Mouse (Mus musculus) MEL (cell line): ENCODE data around the gene Mgat1. TPM values are rescaled to one million over a fixed set of nuclear protein-coding genes. Genes with fewer than 3 reads are reported as not detected.

Experiments used
- DNase-seq: peaks from one replicate; pipeline ENCODE4 v3.0.0; 2011; ENCODE audit warnings: low read depth, low spot score
- H3K27ac ChIP-seq: 2 replicates; pipeline ENCODE4 v1.5.1; 2012; ENCODE audit warnings: low read depth, mild to moderate bottlenecking, control low read depth, low read length, moderate library complexity; ENCODE audit not compliant: control insufficient read depth
- H3K27me3 ChIP-seq, 2 experiments: fragments of 150-350 bp in 1 of 2; sonication (generic) in 1 of 2; 2 replicates each; pipeline ENCODE4 v1.6.1; 2012; ENCODE audit warnings: low read length in 2 of 2, mild to moderate bottlenecking in 2 of 2, improper control_type of control experiment in 1 of 2, moderate library complexity in 1 of 2; ENCODE audit not compliant: insufficient read depth in 2 of 2, control insufficient read depth in 1 of 2
- H3K36me3 ChIP-seq, 2 experiments: 2 replicates each; pipeline ENCODE4 v1.6.1; 2012 to 2014; ENCODE audit warnings: low read length in 2 of 2, improper control_type of control experiment in 1 of 2, inconsistent platforms in 1 of 2, mild to moderate bottlenecking in 1 of 2; ENCODE audit not compliant: insufficient read depth in 2 of 2, control insufficient read depth in 1 of 2
- H3K4me1 ChIP-seq, 2 experiments: fragments of 150-350 bp in 1 of 2; sonication (generic) in 1 of 2; 2 replicates each; pipeline ENCODE4 v1.6.1; 2012; ENCODE audit warnings: low read length in 2 of 2, improper control_type of control experiment in 1 of 2, mild to moderate bottlenecking in 1 of 2; ENCODE audit not compliant: insufficient read depth in 2 of 2, control insufficient read depth in 1 of 2
- H3K4me3 ChIP-seq, 2 experiments: fragments of 150-350 bp in 1 of 2; sonication (generic) in 1 of 2; 2 replicates each; pipeline ENCODE4 v1.5.1; 2012; ENCODE audit warnings: low read depth in 2 of 2, low read length in 2 of 2, mild to moderate bottlenecking in 2 of 2, moderate library complexity in 2 of 2, control low read depth in 1 of 2, improper control_type of control experiment in 1 of 2; ENCODE audit not compliant: control insufficient read depth in 1 of 2, insufficient read depth in 1 of 2
- H3K79me2 ChIP-seq: 2 replicates; pipeline ENCODE4 v1.6.1; 2012; ENCODE audit warnings: mild to moderate bottlenecking, low read length, moderate library complexity; ENCODE audit not compliant: control insufficient read depth, poor library complexity, insufficient read depth
- H3K9ac ChIP-seq: 2 replicates; pipeline ENCODE4 v1.6.1; 2012; ENCODE audit warnings: low read depth, mild to moderate bottlenecking, control low read depth, low read length, moderate library complexity; ENCODE audit not compliant: control insufficient read depth, poor library complexity, severe bottlenecking
- H3K9me3 ChIP-seq: fragments of 150-350 bp; sonication (generic); replicated peaks from 2 replicates; pipeline ENCODE4 v1.6.1; 2012; ENCODE audit warnings: mild to moderate bottlenecking, low read length, improper control_type of control experiment, moderate library complexity; ENCODE audit not compliant: insufficient read depth
- BHLHE40 ChIP-seq: IDR thresholded peaks from 2 replicates; pipeline ENCODE4 v1.6.1; 2012; ENCODE audit warnings: low read depth, mild to moderate bottlenecking, inconsistent platforms, low read length, improper control_type of control experiment, borderline replicate concordance
- CTCF ChIP-seq, 3 experiments: IDR thresholded peaks in 2 of 3; conservative IDR thresholded peaks in 1 of 3; 2 replicates each; pipeline ENCODE4 v1.5.1; 2011 to 2012; ENCODE audit warnings: low read length in 3 of 3, low read depth in 2 of 3, mild to moderate bottlenecking in 2 of 3, improper control_type of control experiment in 1 of 3, inconsistent platforms in 1 of 3, mixed read lengths in 1 of 3, moderate library complexity in 1 of 3; ENCODE audit not compliant: control insufficient read depth in 1 of 3, insufficient read depth in 1 of 3, poor library complexity in 1 of 3, severe bottlenecking in 1 of 3
- E2F4 ChIP-seq: IDR thresholded peaks from 2 replicates; pipeline ENCODE4 v1.6.1; 2011; ENCODE audit warnings: low read depth, low read length, improper control_type of control experiment, borderline replicate concordance
- EP300 ChIP-seq, 2 experiments: IDR thresholded peaks; 2 replicates each; pipeline ENCODE4 v1.6.1; 2011; ENCODE audit warnings: improper control_type of control experiment in 2 of 2, low read length in 2 of 2, low read depth in 1 of 2, mild to moderate bottlenecking in 1 of 2
- ETS1 ChIP-seq: IDR thresholded peaks from 2 replicates; pipeline ENCODE4 v1.6.1; 2012; ENCODE audit warnings: low read depth, mild to moderate bottlenecking, inconsistent platforms, low read length, improper control_type of control experiment, moderate library complexity
- GABPA ChIP-seq: IDR thresholded peaks from 2 replicates; pipeline ENCODE4 v1.6.1; 2012; ENCODE audit warnings: low read depth, mild to moderate bottlenecking, inconsistent platforms, low read length, improper control_type of control experiment, moderate library complexity
- GATA1 ChIP-seq: IDR thresholded peaks from 2 replicates; pipeline ENCODE4 v1.6.1; 2011; ENCODE audit warnings: low read depth, low read length, improper control_type of control experiment
- JUND ChIP-seq: IDR thresholded peaks from 2 replicates; pipeline ENCODE4 v1.6.1; 2011; ENCODE audit warnings: low read depth, mild to moderate bottlenecking, improper control_type of control experiment, low read length
- KAT2A ChIP-seq: conservative IDR thresholded peaks from 2 replicates; pipeline ENCODE4 v1.6.1; 2012; ENCODE audit warnings: low read depth, low read length, improper control_type of control experiment, inconsistent platforms
- MAX ChIP-seq: IDR thresholded peaks from 2 replicates; pipeline ENCODE4 v1.6.1; 2011; ENCODE audit warnings: low read length, improper control_type of control experiment
- MEF2A ChIP-seq: IDR thresholded peaks from 2 replicates; pipeline ENCODE4 v1.6.1; 2014; ENCODE audit warnings: low read depth, mild to moderate bottlenecking, inconsistent platforms, low read length, improper control_type of control experiment; ENCODE audit not compliant: poor library complexity, insufficient replicate concordance, severe bottlenecking; ENCODE audit errors: extremely low read depth
- MYB ChIP-seq: IDR thresholded peaks from 2 replicates; pipeline ENCODE4 v1.6.1; 2011; ENCODE audit warnings: mild to moderate bottlenecking, low read depth, low read length, improper control_type of control experiment
- NELFE ChIP-seq: IDR thresholded peaks from 2 replicates; pipeline ENCODE4 v1.6.1; 2011; ENCODE audit warnings: low read depth, low read length, improper control_type of control experiment
- NRF1 ChIP-seq: IDR thresholded peaks from 2 replicates; pipeline ENCODE4 v1.6.1; 2014; ENCODE audit warnings: low read depth, mild to moderate bottlenecking, inconsistent platforms, low read length, improper control_type of control experiment, moderate library complexity; ENCODE audit not compliant: poor library complexity, insufficient read depth, severe bottlenecking
- POLR2AphosphoS2 ChIP-seq: IDR thresholded peaks from 2 replicates; pipeline ENCODE4 v1.6.1; 2011; ENCODE audit warnings: low read length, improper control_type of control experiment
- POLR2AphosphoS5 ChIP-seq: IDR thresholded peaks from 2 replicates; pipeline ENCODE4 v1.6.1; 2012; ENCODE audit warnings: low read depth, borderline replicate concordance, mild to moderate bottlenecking, inconsistent platforms, low read length, moderate library complexity, mixed read lengths
- RAD21 ChIP-seq: IDR thresholded peaks from 2 replicates; pipeline ENCODE4 v1.6.1; 2011; ENCODE audit warnings: mild to moderate bottlenecking, low read depth, low read length, improper control_type of control experiment
- RCOR1 ChIP-seq: IDR thresholded peaks from 2 replicates; pipeline ENCODE4 v1.6.1; 2012; ENCODE audit warnings: low read depth, mild to moderate bottlenecking, inconsistent platforms, low read length, improper control_type of control experiment
- SIN3A ChIP-seq: IDR thresholded peaks from 2 replicates; pipeline ENCODE4 v1.6.1; 2012; ENCODE audit warnings: low read length, improper control_type of control experiment, inconsistent platforms
- SMC3 ChIP-seq: IDR thresholded peaks from 2 replicates; pipeline ENCODE4 v1.6.1; 2011; ENCODE audit warnings: low read depth, low read length, improper control_type of control experiment
- TAL1 ChIP-seq: IDR thresholded peaks from 2 replicates; pipeline ENCODE4 v1.6.1; 2012; ENCODE audit warnings: mild to moderate bottlenecking, inconsistent platforms, low read length, moderate library complexity, mixed read lengths
- TBP ChIP-seq: IDR thresholded peaks from 2 replicates; pipeline ENCODE4 v1.8.0; 2011; ENCODE audit warnings: low read depth, low read length, improper control_type of control experiment
- TCF12 ChIP-seq: IDR thresholded peaks from 2 replicates; pipeline ENCODE4 v1.6.1; 2014; ENCODE audit warnings: low read depth, mild to moderate bottlenecking, inconsistent platforms, low read length, improper control_type of control experiment, moderate library complexity
- UBTF ChIP-seq: IDR thresholded peaks from 2 replicates; pipeline ENCODE4 v1.6.1; 2012; ENCODE audit warnings: low read depth, mild to moderate bottlenecking, inconsistent platforms, low read length, improper control_type of control experiment, moderate library complexity, borderline replicate concordance; ENCODE audit not compliant: insufficient read depth
- USF1 ChIP-seq: IDR thresholded peaks from 2 replicates; pipeline ENCODE4 v1.6.1; 2014; ENCODE audit warnings: low read depth, mild to moderate bottlenecking, inconsistent platforms, low read length, improper control_type of control experiment, moderate library complexity
- USF2 ChIP-seq, 2 experiments: IDR thresholded peaks; 2 replicates each; pipeline ENCODE4 v1.6.1; 2011 to 2012; ENCODE audit warnings: improper control_type of control experiment in 2 of 2, low read length in 2 of 2, borderline replicate concordance in 1 of 2, inconsistent platforms in 1 of 2, low read depth in 1 of 2, mild to moderate bottlenecking in 1 of 2; ENCODE audit not compliant: insufficient read depth in 1 of 2
- ZC3H11A ChIP-seq: IDR thresholded peaks from 2 replicates; pipeline ENCODE4 v1.6.1; 2012; ENCODE audit warnings: low read depth, mild to moderate bottlenecking, inconsistent platforms, low read length, improper control_type of control experiment
- ZKSCAN1 ChIP-seq: IDR thresholded peaks from 2 replicates; pipeline ENCODE4 v1.6.1; 2012; ENCODE audit warnings: low read depth, mild to moderate bottlenecking, inconsistent platforms, low read length, improper control_type of control experiment, moderate library complexity
- ZMIZ1 ChIP-seq: IDR thresholded peaks from 2 replicates; pipeline ENCODE4 v1.6.1; 2012; ENCODE audit warnings: low read depth, mild to moderate bottlenecking, inconsistent platforms, low read length, improper control_type of control experiment, moderate library complexity
- ZNF384 ChIP-seq: IDR thresholded peaks from 2 replicates; pipeline ENCODE4 v1.6.1; 2012; ENCODE audit warnings: low read depth, mild to moderate bottlenecking, inconsistent platforms, low read length, improper control_type of control experiment
- polyA plus RNA-seq, 2 experiments: library from polyadenylated mRNA; stranded (reverse) in 1 of 2; unstranded in 1 of 2; fragments of >175 nt in 1 of 2; fragments of >200 nt in 1 of 2; gene quantifications; 2 replicates each; pipeline versions ENCODE4 v1.2.1 to v1.2.4; 2012; ENCODE audit warnings: low replicate concordance in 2 of 2, low read depth in 1 of 2; ENCODE audit not compliant: insufficient read length in 2 of 2, insufficient read depth in 1 of 2, missing spikeins in 1 of 2
- total RNA-seq: library from RNA; depleted of rRNA; stranded (reverse); fragments of 300-350 nt; gene quantifications from 2 replicates; pipeline ENCODE4 v1.2.3, GENCODE M21; 2012

Gene Mgat1
- total and polyA plus RNA-seq, 3 experiments: 41.1 to 44.3 TPM; not detected in 1

DNA sequence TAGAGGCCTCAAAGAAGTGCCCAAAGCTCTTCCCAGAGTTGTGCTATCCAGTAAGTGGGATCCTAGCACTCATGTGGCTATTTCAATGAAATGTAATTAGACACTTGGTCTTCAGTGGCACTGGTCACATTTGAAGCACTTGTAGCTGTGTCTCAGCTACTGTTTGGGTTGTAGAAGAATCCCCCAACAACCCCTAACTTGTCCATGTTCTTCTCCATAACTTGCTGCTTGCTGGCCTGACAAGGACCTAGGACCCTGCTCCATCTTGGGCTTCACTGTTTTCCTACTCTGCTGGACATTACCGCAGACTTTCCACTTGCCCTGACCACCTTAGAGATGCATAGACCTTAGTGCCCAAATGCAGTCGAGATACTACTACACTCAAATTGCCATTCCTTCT lies 41.9 kb upstream of the Mgat1 start:
- no peaks in the 10 kb centered on the region for H3K9me3 ChIP-seq
- H3K9ac ChIP-seq: peak overlapping the region; percentile 93
- peak overlapping the region; percentile 94 for H3K27ac ChIP-seq
- H3K4me1 ChIP-seq: peaks cover 14 to 33% of the 10 kb centered on the region in 2 experiments
- H3K27me3 ChIP-seq: no peaks in the 10 kb centered on the region
- DNase-seq: no peak
- TF ChIP-seq MEF2A (no peak), EP300 (IDR thresholded peaks at IDR 0.05; ENCODE audit: low read depth in 1 of 2, low read length in 2 of 2) (no peak), ZKSCAN1 (no peak), ZNF384 (no peak)
- peaks cover 2 to 35% of the 10 kb centered on the region in 2 experiments; a peak in 3 of 4 replicates for H3K36me3 ChIP-seq
- peak overlapping the region; percentile 72 to 73 for H3K4me3 ChIP-seq
- H3K79me2 ChIP-seq: peaks cover 39% of the 10 kb centered on the region

DNA sequence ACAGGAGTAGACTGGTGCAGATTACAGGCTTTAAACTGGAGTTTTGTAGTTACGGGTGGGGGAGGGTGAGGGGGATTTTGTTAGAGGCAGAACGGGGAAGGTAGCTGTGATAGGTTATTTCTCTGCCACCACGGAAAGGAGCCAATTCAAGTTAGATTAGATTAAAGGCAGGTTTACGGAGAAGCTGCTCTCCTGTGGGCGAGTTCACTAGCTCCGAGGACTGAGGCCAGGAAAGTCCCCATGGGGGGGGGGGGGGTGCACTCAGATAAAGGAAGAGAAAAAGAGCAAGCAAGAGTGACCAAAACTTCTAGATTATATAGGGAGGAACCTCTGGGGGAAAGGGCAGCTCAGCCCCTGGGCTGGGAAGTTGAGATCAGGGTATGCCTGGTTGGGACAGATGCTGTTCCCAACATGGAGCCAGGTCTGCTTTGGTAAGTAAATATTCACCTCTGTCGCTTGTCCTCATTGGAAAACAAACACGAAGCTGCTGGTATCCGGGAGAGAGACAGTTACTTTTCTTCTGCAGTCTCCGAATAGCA lies 41.4 kb upstream of the Mgat1 start:
- DNase-seq: peak; percentile 89
- H3K4me3 ChIP-seq: peak overlapping the region; percentile 72 to 73
- peaks cover 16 to 38% of the 10 kb centered on the region in 2 experiments for H3K4me1 ChIP-seq
- no peaks in the 10 kb centered on the region for H3K27me3 ChIP-seq
- peaks cover 43% of the 10 kb centered on the region for H3K79me2 ChIP-seq
- H3K36me3 ChIP-seq: peaks cover 2 to 40% of the 10 kb centered on the region in 2 experiments; a peak in 3 of 4 replicates
- peak overlapping the region; percentile 93 for H3K9ac ChIP-seq
- H3K27ac ChIP-seq: peak overlapping the region; percentile 94
- no peaks in the 10 kb centered on the region for H3K9me3 ChIP-seq
- TF ChIP-seq MYB (no peak), POLR2AphosphoS5 (no peak), GATA1 (peak; percentile 65), USF2 (IDR thresholded peaks at IDR 0.05; ENCODE audit: borderline replicate concordance in 1 of 2, insufficient read depth in 1 of 2, low read depth in 1 of 2, low read length in 2 of 2) (no peak), CTCF (IDR thresholded peaks at IDR 0.05 in 2 of 3, conservative IDR thresholded peaks at IDR 0.05 in 1 of 3; ENCODE audit: control insufficient read depth in 1 of 3, insufficient read depth in 1 of 3, low read depth in 2 of 3, low read length in 3 of 3, poor library complexity in 1 of 3, severe bottlenecking in 1 of 3) (no peak), EP300 (IDR thresholded peaks at IDR 0.05; ENCODE audit: low read depth in 1 of 2, low read length in 2 of 2) (peak; percentile 65 to 81; a peak in 3 of 4 replicates), ZC3H11A (no peak), POLR2AphosphoS2 (no peak; the same call in 1 of the 2 replicates), TBP (peak; percentile 77), GABPA (peak; percentile 35; the same call in 1 of the 2 replicates), SIN3A (peak; percentile 81), BHLHE40 (peak; percentile 64), RAD21 (no peak; the same call in 1 of the 2 replicates), RCOR1 (peak; percentile 61; the same call in 1 of the 2 replicates), TAL1 (no peak), NELFE (no peak), SMC3 (0 out of 2 replicates have a peak, but pooled peaks have one; percentile 30), E2F4 (peak; percentile 48; the same call in 1 of the 2 replicates), ZNF384 (0 out of 2 replicates have a peak, but pooled peaks have one; percentile 28), TCF12 (peak; percentile 79), MAX (0 out of 2 replicates have a peak, but pooled peaks have one; percentile 57), JUND (no peak), KAT2A (no peak), NRF1 (no peak), UBTF (no peak), ZMIZ1 (peak; percentile 66; the same call in 1 of the 2 replicates), USF1 (0 out of 2 replicates have a peak, but pooled peaks have one; percentile 35), ETS1 (peak; percentile 77)
